Mouse (Mus musculus): ENCODE data around the gene Litaf. TPM values are rescaled to one million over a fixed set of nuclear protein-coding genes. Genes with fewer than 3 reads are reported as not detected.

Gene Litaf
- polyA plus RNA-seq, 1 experiment: 102 TPM

DNA sequence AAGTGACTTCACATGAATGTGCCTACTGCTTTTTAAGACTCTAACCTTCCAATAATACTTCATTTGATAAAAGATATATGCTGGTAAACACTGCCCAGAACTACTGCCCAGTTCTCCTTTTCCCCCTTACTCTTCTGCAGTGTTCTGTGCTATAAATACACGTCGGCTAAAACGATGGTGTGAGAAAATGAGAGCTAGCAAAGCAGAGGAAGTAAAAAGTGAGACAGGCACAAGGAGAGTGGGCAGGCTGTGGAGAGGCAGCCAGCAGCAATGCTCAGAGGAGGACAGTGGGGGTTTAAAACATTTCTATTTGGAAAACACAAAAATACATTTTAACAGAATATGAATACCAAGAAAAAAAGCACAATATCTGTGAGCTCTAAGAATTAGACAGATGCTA lies 26.6 kb upstream of the Litaf start:
- H3K27me3 ChIP-seq (ENCODE audit: control insufficient read depth, insufficient read depth, low read length, poor library complexity, severe bottlenecking): no peaks in the 10 kb centered on the region
- H3K4me1 ChIP-seq (ENCODE audit: control insufficient read depth, insufficient read depth, low read length): no peaks in the 10 kb centered on the region
- TF ChIP-seq EP300 (IDR thresholded peaks at IDR 0.05; ENCODE audit: insufficient read depth, low read depth, low read length) (no peak), CTCF (IDR thresholded peaks at IDR 0.05; ENCODE audit: low read depth, low read length) (no peak), POLR2A (IDR thresholded peaks at IDR 0.05; ENCODE audit: insufficient read depth, low read length) (no peak)
- no peaks in the 10 kb centered on the region for H3K9me3 ChIP-seq (replicated peaks; ENCODE audit: control insufficient read depth, insufficient read depth, low read length, poor library complexity, severe bottlenecking)
- H3K27ac ChIP-seq (ENCODE audit: insufficient read depth, low read length): no peak overlapping the region
- no peak overlapping the region for H3K9ac ChIP-seq (ENCODE audit: low read depth, poor library complexity, severe bottlenecking)
- H3K4me3 ChIP-seq (ENCODE audit: low read depth, low read length): no peak overlapping the region
- H3K36me3 ChIP-seq (ENCODE audit: control insufficient read depth, insufficient read depth, low read length, poor library complexity, severe bottlenecking): peaks cover 13% of the 10 kb centered on the region; the same call in 1 of the 2 replicates

DNA sequence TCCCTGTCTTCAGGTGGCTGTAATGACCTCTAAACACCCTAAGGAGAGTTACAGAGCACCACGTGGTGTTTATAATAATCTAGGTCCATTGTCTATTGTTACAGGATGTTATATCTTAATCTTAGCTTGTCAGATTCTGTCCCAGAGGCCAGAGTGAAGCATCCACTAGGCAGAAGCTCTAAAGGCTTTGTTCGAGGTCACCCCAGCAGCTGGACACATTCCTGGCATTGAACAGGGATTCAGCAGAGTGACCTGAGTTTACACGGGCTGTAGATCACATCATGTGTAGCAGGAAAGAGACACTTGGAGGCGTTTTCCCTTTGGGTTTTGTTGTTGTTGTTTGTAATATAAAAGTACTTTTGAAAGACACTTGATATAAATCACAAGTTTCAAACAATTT lies 26.1 kb upstream of the Litaf start:
- Histone ChIP-seq H3K9ac (ENCODE audit: low read depth, poor library complexity, severe bottlenecking) (no peak overlapping the region), H3K27ac (ENCODE audit: insufficient read depth, low read length) (no peak overlapping the region), H3K4me1 (ENCODE audit: control insufficient read depth, insufficient read depth, low read length) (no peaks in the 10 kb centered on the region), H3K36me3 (ENCODE audit: control insufficient read depth, insufficient read depth, low read length, poor library complexity, severe bottlenecking) (peaks cover 13% of the 10 kb centered on the region; the same call in 1 of the 2 replicates), H3K4me3 (ENCODE audit: low read depth, low read length) (no peak overlapping the region), H3K9me3 (replicated peaks; ENCODE audit: control insufficient read depth, insufficient read depth, low read length, poor library complexity, severe bottlenecking) (no peaks in the 10 kb centered on the region), H3K27me3 (ENCODE audit: control insufficient read depth, insufficient read depth, low read length, poor library complexity, severe bottlenecking) (no peaks in the 10 kb centered on the region)
- TF ChIP-seq POLR2A (IDR thresholded peaks at IDR 0.05; ENCODE audit: insufficient read depth, low read length): no peak
- TF ChIP-seq EP300 (IDR thresholded peaks at IDR 0.05; ENCODE audit: insufficient read depth, low read depth, low read length): no peak
- TF ChIP-seq CTCF (IDR thresholded peaks at IDR 0.05; ENCODE audit: low read depth, low read length): no peak

DNA sequence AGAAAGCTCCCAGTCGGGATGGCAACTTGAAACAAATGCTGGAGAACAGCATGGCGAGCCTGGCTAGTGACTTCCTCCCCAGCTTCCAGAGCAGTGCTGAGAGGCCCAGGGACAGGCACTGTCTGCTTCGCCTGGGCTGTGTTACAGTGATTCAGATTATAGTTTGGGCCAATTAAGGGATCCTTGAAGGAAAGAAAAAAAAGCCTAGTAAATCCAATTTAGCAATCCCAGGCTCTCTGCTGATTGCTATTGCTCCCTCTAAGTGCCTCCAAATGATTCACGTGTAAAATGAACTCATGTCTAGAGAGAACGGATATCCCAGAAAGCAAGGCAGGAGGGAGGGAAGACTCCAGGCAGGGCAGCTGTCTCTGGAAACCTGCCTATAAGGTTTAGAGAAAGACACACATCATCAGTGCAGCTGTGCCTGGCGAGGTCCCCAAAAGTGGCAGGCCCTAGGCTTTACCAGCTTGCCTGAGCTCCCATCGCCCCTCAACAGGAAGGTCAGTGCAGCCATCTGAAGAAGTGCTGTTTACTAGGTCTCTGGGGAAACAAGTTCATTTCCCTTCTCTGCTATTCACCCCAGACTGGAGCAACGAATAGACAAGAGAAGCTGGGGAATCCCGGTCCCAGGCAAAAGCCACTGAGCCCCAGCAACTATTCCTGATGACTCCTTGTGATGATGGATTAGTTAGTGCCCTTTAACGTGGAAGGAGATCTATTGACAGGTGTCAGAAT lies 25.0 kb upstream of the Litaf start:
- Histone ChIP-seq H3K4me3 (ENCODE audit: low read depth, low read length) (no peak overlapping the region), H3K4me1 (ENCODE audit: control insufficient read depth, insufficient read depth, low read length) (no peaks in the 10 kb centered on the region), H3K27ac (ENCODE audit: insufficient read depth, low read length) (no peak overlapping the region), H3K9ac (ENCODE audit: low read depth, poor library complexity, severe bottlenecking) (no peak overlapping the region), H3K27me3 (ENCODE audit: control insufficient read depth, insufficient read depth, low read length, poor library complexity, severe bottlenecking) (no peaks in the 10 kb centered on the region), H3K9me3 (replicated peaks; ENCODE audit: control insufficient read depth, insufficient read depth, low read length, poor library complexity, severe bottlenecking) (no peaks in the 10 kb centered on the region), H3K36me3 (ENCODE audit: control insufficient read depth, insufficient read depth, low read length, poor library complexity, severe bottlenecking) (peaks cover 13% of the 10 kb centered on the region; the same call in 1 of the 2 replicates)
- no peak for TF ChIP-seq POLR2A (IDR thresholded peaks at IDR 0.05; ENCODE audit: insufficient read depth, low read length)
- TF ChIP-seq CTCF (IDR thresholded peaks at IDR 0.05; ENCODE audit: low read depth, low read length): no peak
- no peak for TF ChIP-seq EP300 (IDR thresholded peaks at IDR 0.05; ENCODE audit: insufficient read depth, low read depth, low read length)

DNA sequence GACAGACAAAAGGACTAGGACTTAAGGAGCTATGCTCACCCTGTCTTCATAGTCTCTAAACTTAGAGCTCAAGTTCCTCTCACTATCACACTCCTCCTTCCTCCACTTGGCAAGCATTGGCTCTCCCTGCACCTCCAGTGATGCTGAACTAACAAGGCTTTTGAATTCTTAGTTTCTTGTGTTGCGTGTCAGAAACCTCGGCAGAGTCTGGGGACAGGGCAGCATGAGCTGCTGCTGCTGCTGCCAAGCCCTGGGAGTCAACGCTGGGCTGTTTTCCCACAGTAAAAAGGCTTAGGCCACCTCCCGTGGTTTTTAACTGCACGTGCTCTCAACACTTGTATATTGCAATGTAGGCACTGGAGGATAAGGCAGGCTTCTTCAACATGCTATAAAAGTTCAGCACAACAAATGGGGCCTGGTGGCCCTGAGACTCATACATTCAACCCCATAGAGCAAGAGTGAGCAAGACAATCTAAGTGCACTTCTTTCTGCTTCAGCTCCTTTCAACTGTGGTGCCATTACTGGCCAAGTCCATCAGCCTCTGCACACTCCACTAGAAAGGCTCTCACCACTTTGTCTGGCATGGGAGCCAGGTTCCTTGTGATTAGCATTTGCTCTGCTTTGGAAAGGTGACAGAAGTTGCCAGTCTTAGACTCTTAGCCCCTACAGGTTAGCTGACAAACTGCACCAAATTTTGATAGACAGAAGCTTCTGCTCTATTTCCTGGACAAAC lies 21.1 kb upstream of the Litaf start:
- Histone ChIP-seq H3K9me3 (replicated peaks; ENCODE audit: control insufficient read depth, insufficient read depth, low read length, poor library complexity, severe bottlenecking) (no peaks in the 10 kb centered on the region), H3K27me3 (ENCODE audit: control insufficient read depth, insufficient read depth, low read length, poor library complexity, severe bottlenecking) (no peaks in the 10 kb centered on the region), H3K27ac (ENCODE audit: insufficient read depth, low read length) (no peak overlapping the region), H3K4me3 (ENCODE audit: low read depth, low read length) (no peak overlapping the region), H3K36me3 (ENCODE audit: control insufficient read depth, insufficient read depth, low read length, poor library complexity, severe bottlenecking) (peaks cover 19% of the 10 kb centered on the region), H3K9ac (ENCODE audit: low read depth, poor library complexity, severe bottlenecking) (no peak overlapping the region), H3K4me1 (ENCODE audit: control insufficient read depth, insufficient read depth, low read length) (no peaks in the 10 kb centered on the region)
- no peak for TF ChIP-seq POLR2A (IDR thresholded peaks at IDR 0.05; ENCODE audit: insufficient read depth, low read length)
- TF ChIP-seq EP300 (IDR thresholded peaks at IDR 0.05; ENCODE audit: insufficient read depth, low read depth, low read length): no peak
- no peak for TF ChIP-seq CTCF (IDR thresholded peaks at IDR 0.05; ENCODE audit: low read depth, low read length)

DNA sequence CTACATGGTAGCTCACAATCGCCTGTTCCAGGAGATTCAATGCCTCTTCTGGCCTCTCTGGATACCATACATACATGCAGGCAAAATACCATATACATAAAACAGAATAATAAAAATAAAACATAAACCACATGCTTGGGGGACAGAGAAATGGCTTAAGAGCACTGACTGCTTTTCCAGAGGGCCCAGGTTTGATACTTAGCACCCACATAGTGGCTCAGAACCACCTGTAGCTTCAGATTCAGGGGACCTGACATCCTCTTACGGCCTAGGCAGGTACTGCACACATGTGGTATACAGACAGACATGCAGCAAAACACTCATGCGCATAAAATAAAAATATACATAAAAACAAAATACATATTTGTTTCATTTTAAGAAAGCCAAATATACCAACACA lies 20.3 kb upstream of the Litaf start:
- H3K27me3 ChIP-seq (ENCODE audit: control insufficient read depth, insufficient read depth, low read length, poor library complexity, severe bottlenecking): no peaks in the 10 kb centered on the region
- no peak overlapping the region for H3K4me3 ChIP-seq (ENCODE audit: low read depth, low read length)
- no peak overlapping the region for H3K9ac ChIP-seq (ENCODE audit: low read depth, poor library complexity, severe bottlenecking)
- H3K27ac ChIP-seq (ENCODE audit: insufficient read depth, low read length): no peak overlapping the region
- peaks cover 17% of the 10 kb centered on the region for H3K36me3 ChIP-seq (ENCODE audit: control insufficient read depth, insufficient read depth, low read length, poor library complexity, severe bottlenecking)
- H3K4me1 ChIP-seq (ENCODE audit: control insufficient read depth, insufficient read depth, low read length): no peaks in the 10 kb centered on the region
- no peaks in the 10 kb centered on the region for H3K9me3 ChIP-seq (replicated peaks; ENCODE audit: control insufficient read depth, insufficient read depth, low read length, poor library complexity, severe bottlenecking)
- TF ChIP-seq POLR2A (IDR thresholded peaks at IDR 0.05; ENCODE audit: insufficient read depth, low read length): no peak
- TF ChIP-seq EP300 (IDR thresholded peaks at IDR 0.05; ENCODE audit: insufficient read depth, low read depth, low read length): no peak
- TF ChIP-seq CTCF (IDR thresholded peaks at IDR 0.05; ENCODE audit: low read depth, low read length): no peak

DNA sequence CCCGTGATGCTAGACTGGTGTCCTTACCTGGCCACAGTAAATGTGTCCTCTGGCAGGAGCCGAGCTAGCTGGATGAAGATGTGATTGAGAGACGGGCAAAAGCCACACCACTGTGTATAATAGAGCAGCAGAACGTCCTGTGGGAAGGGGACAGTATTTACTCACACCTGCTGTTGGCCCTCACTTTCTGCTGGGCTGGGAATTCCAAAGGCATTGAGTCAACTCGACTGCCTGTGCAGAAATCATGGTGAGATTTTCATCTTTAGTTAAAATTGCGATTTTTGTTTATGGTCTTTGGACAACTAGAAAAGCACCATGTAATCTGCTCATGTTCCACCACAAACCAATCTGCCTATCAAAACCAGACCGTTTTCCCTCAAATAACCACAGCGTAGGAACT lies 18.2 kb upstream of the Litaf start:
- Histone ChIP-seq H3K27ac (ENCODE audit: insufficient read depth, low read length) (no peak overlapping the region), H3K9me3 (replicated peaks; ENCODE audit: control insufficient read depth, insufficient read depth, low read length, poor library complexity, severe bottlenecking) (no peaks in the 10 kb centered on the region), H3K4me1 (ENCODE audit: control insufficient read depth, insufficient read depth, low read length) (no peaks in the 10 kb centered on the region), H3K4me3 (ENCODE audit: low read depth, low read length) (no peak overlapping the region), H3K27me3 (ENCODE audit: control insufficient read depth, insufficient read depth, low read length, poor library complexity, severe bottlenecking) (no peaks in the 10 kb centered on the region), H3K9ac (ENCODE audit: low read depth, poor library complexity, severe bottlenecking) (no peak overlapping the region), H3K36me3 (ENCODE audit: control insufficient read depth, insufficient read depth, low read length, poor library complexity, severe bottlenecking) (peaks cover 9% of the 10 kb centered on the region)
- TF ChIP-seq POLR2A (IDR thresholded peaks at IDR 0.05; ENCODE audit: insufficient read depth, low read length) (no peak), CTCF (IDR thresholded peaks at IDR 0.05; ENCODE audit: low read depth, low read length) (no peak), EP300 (IDR thresholded peaks at IDR 0.05; ENCODE audit: insufficient read depth, low read depth, low read length) (no peak)
